Mouse (Mus musculus): ENCODE measurements around the gene Pitpna.

DNA sequence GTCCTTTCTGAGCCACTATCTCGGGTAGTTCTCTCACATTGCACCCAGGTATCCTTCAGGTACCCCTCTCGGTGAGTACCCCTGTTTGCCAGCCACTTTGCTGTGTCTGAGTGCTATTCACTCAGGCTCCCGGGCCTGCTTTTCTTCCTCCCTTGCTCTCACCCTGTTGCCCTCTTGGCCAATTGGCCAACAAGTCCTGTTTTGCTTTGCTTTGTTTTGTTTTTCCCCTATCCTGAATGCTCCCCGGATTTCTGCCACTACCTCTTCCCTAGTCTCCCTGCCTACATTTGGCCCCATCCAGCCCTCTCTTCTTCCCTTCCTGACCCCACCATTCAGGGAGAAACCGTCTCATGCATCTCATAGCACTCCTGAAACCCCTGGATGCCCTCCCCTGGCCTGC lies 1.9 kb upstream of the Pitpna start:
- TF ChIP-seq CTCF (IDR thresholded peaks at IDR 0.05; ENCODE audit: insufficient read depth, low read length) (no peak), POLR2A (IDR thresholded peaks at IDR 0.05; ENCODE audit: borderline replicate concordance, extremely low read depth, low read depth, low read length) (no peak)

All from lung, adult 2 months (tissue).